9 mouse cellular contexts compared by ENCODE assay signal in genomic region chr13:78198391-78198870, GRCm38 (mm10). TPM values are rescaled to one million over a fixed set of nuclear protein-coding genes. Genes with fewer than 3 reads are reported as not detected.
A peak's percentile ranks its signal among the peaks of the same experiment; 100 is the strongest.
DNase-seq lines count a peak whose midpoint lies in the region; ATAC-seq and TF ChIP-seq lines count a peak whose summit lies in the region.
"Had no signal": no experiment of that assay in that cellular context is flagged by ENCODE, and none has a peak within 500 bp of the region (broad histone marks: within the 10 kb centered on the region; RNA-seq: fewer than 3 reads in every experiment).

No protein-coding gene starts in this region.

- H3K4me3 ChIP-seq in ES-Bruce4 (ENCODE audit: low read depth, low read length) = peak overlapping the region; percentile 38
- H3K4me3 ChIP-seq in embryonic facial prominence, embryonic 10.5 days = peak overlapping the region; percentile 90
- H3K4me3 ChIP-seq in hindbrain, embryonic 15.5 days = peak overlapping the region; percentile 96

- no peak overlapping the region for H3K27ac ChIP-seq in ES-Bruce4 (ENCODE audit: insufficient read depth, low read length)
- H3K27ac ChIP-seq in embryonic facial prominence, embryonic 10.5 days (replicated peaks) = peak overlapping the region; percentile 100
- H3K27ac ChIP-seq in hindbrain, embryonic 15.5 days (replicated peaks) = peak overlapping the region; percentile 100

- H3K36me3 ChIP-seq in ES-Bruce4 (ENCODE audit: control insufficient read depth, insufficient read depth, low read length, poor library complexity, severe bottlenecking) = no peaks in the 10 kb centered on the region
- peaks cover 29% of the 10 kb centered on the region for H3K36me3 ChIP-seq in embryonic facial prominence, embryonic 10.5 days (replicated peaks)
- H3K36me3 ChIP-seq in hindbrain, embryonic 15.5 days = no peaks in the 10 kb centered on the region

- ATAC-seq in hindbrain, embryonic 15.5 days (ENCODE audit: low FRiP score, low read depth) = no peak

- no peak for TF ChIP-seq CTCF in ES-Bruce4 (IDR thresholded peaks at IDR 0.05; ENCODE audit: low read depth, low read length)

- TF ChIP-seq EP300 in ES-Bruce4 (IDR thresholded peaks at IDR 0.05; ENCODE audit: insufficient read depth, low read depth, low read length) = no peak

- peak; percentile 40 for DNase-seq in gastrocnemius, postnatal 10 days
- DNase-seq in gastrocnemius, adult 18-20 months (ENCODE audit: low spot score) = no peak
- DNase-seq in embryonic facial prominence, embryonic 10.5 days (ENCODE audit: low spot score) = no peak
- peak; percentile 25 for DNase-seq in lung, postnatal 14 days
- DNase-seq in T-cell, adult 2 months (ENCODE audit: low spot score) = no peak
- no peak for DNase-seq in spleen, postnatal 10 days (ENCODE audit: low spot score in 2 of 2)

- H3K9ac ChIP-seq in ES-Bruce4 (ENCODE audit: low read depth, poor library complexity, severe bottlenecking) = peak overlapping the region; percentile 68
- H3K9ac ChIP-seq in hindbrain, embryonic 15.5 days = peak overlapping the region; percentile 100

- peak overlapping the region; percentile 74 for H3K4me2 ChIP-seq in hindbrain, embryonic 15.5 days

- under 1% methylated on average over 34 of the region's 63 CpGs for WGBS in embryonic facial prominence, embryonic 10.5 days
- WGBS in hindbrain, embryonic 15.5 days = 1% methylated on average over 23 of the region's 63 CpGs

- H3K9me3 ChIP-seq in ES-Bruce4 (replicated peaks; ENCODE audit: control insufficient read depth, insufficient read depth, low read length, poor library complexity, severe bottlenecking) = no peaks in the 10 kb centered on the region
- H3K9me3 ChIP-seq in embryonic facial prominence, embryonic 10.5 days = no peaks in the 10 kb centered on the region
- H3K9me3 ChIP-seq in hindbrain, embryonic 15.5 days = no peaks in the 10 kb centered on the region

- peaks cover 38% of the 10 kb centered on the region for H3K27me3 ChIP-seq in ES-Bruce4 (ENCODE audit: control insufficient read depth, insufficient read depth, low read length, poor library complexity, severe bottlenecking)
- H3K27me3 ChIP-seq in embryonic facial prominence, embryonic 10.5 days (replicated peaks; ENCODE audit: low read depth, poor library complexity, severe bottlenecking) = peaks cover 21% of the 10 kb centered on the region
- no peaks in the 10 kb centered on the region for H3K27me3 ChIP-seq in hindbrain, embryonic 15.5 days

- TF ChIP-seq POLR2A in ES-Bruce4 (IDR thresholded peaks at IDR 0.05; ENCODE audit: insufficient read depth, low read length) = no peak

- H3K4me1 ChIP-seq in ES-Bruce4 (ENCODE audit: control insufficient read depth, insufficient read depth, low read length) = no peaks in the 10 kb centered on the region
- H3K4me1 ChIP-seq in embryonic facial prominence, embryonic 10.5 days = peaks cover 20% of the 10 kb centered on the region
- peaks cover 10% of the 10 kb centered on the region for H3K4me1 ChIP-seq in hindbrain, embryonic 15.5 days (replicated peaks)

RNA-seq across cellular contexts. Expression of gene Nr2f1, which starts 1.1 kb away (rescaled TPM):
- 1 to 10 TPM; 3.0 to 3.3 TPM for total RNA-seq in gastrocnemius, postnatal 10 days (2021)
- under 1 TPM; 0.64 to 0.83 TPM for total RNA-seq in gastrocnemius, adult 18-20 months (2021)
- polyA plus RNA-seq in ES-Bruce4 (2011; ENCODE audit: insufficient read depth, insufficient read length, low read depth, missing spikeins) = not detected in 2 replicates
- 54.4 and 58.6 TPM in 2 replicates for polyA plus RNA-seq in embryonic facial prominence, embryonic 10.5 days (2016; fragmentation: Nextera tagmentation; extraction: Ambion mirVana)
- 51.8 and 57.4 TPM in 2 replicates for polyA plus RNA-seq in hindbrain, embryonic 15.5 days (2015; fragmentation: Nextera tagmentation; extraction: Ambion mirVana)
- total RNA-seq: hematopoietic stem cell, adult 5-6 weeks had no signal

Comparison
In these comparisons a context has a peak if more than half of its experiments do, and no peak if none do; other contexts are left out.
1. DNase-seq: peak in gastrocnemius, postnatal 10 days (single experiment) and lung, postnatal 14 days (single experiment); none in gastrocnemius, adult 18-20 months (single experiment), embryonic facial prominence, embryonic 10.5 days (single experiment), T-cell, adult 2 months (single experiment) and spleen, postnatal 10 days (0 of 2).
2. H3K4me3 ChIP-seq: peak in every context shown above with its lines; median percentile 96 in hindbrain, embryonic 15.5 days; 90 in embryonic facial prominence, embryonic 10.5 days; 38 in ES-Bruce4.
3. RNA of gene Nr2f1, which starts 1.1 kb away (polyA plus RNA-seq): 51.8 to 57.4 TPM in hindbrain, embryonic 15.5 days and 54.4 to 58.6 TPM in embryonic facial prominence, embryonic 10.5 days; not detected in ES-Bruce4; every median in the first group is over 10 times any median in the second.